Mouse (Mus musculus) midbrain, embryonic 12.5 days (tissue): ENCODE measurements at regions not wholly inside any gene's neighbourhood (a gene's known extent, or its start where the extent isn't known, plus 50 kb on each side); places are given as distances from the start of the nearest gene placed in this dataset.

Experiments
- ATAC-seq: fragments of 200-750 bp; cut with Nextera tagmentation; 2 replicates; pipeline ENCODE4 v1.8.0; 2017; ENCODE audit warnings: low read depth, moderate TSS enrichment, moderate library complexity; ENCODE audit not compliant: low FRiP score
- H3K27ac ChIP-seq: fragments of 300-500 bp; sonication (generic); replicated peaks from 2 replicates; pipeline ENCODE4 v1.5.1; 2016; ENCODE audit warnings: mild to moderate bottlenecking
- H3K27me3 ChIP-seq: fragments of 300-500 bp; sonication (generic); 2 replicates; pipeline ENCODE4 v1.6.1; 2016; ENCODE audit warnings: mild to moderate bottlenecking
- H3K36me3 ChIP-seq: fragments of 300-500 bp; sonication (generic); 2 replicates; pipeline ENCODE4 v1.6.1; 2016
- H3K4me1 ChIP-seq: fragments of 300-500 bp; sonication (generic); 2 replicates; pipeline ENCODE4 v1.6.1; 2016
- H3K4me2 ChIP-seq: fragments of 300-500 bp; sonication (generic); replicated peaks from 2 replicates; pipeline ENCODE4 v1.6.1; 2016; ENCODE audit warnings: mild to moderate bottlenecking, moderate library complexity
- H3K4me3 ChIP-seq: fragments of 300-500 bp; sonication (generic); 2 replicates; pipeline ENCODE4 v1.5.1; 2016; ENCODE audit warnings: mild to moderate bottlenecking
- H3K9ac ChIP-seq: fragments of 300-500 bp; sonication (generic); replicated peaks from 2 replicates; pipeline ENCODE4 v1.6.1; 2016; ENCODE audit warnings: mild to moderate bottlenecking, moderate library complexity
- H3K9me3 ChIP-seq: fragments of 300-500 bp; sonication (generic); 2 replicates; pipeline ENCODE4 v1.6.1; 2016; ENCODE audit warnings: mild to moderate bottlenecking
- WGBS: fragments of 180-500 bp; shearing (Covaris S2); methylation state at CpG from one replicate; pipeline ENCODE4 v1.1.7; 2016; 5-methylcytosine and 5-hydroxymethylcytosine counted together

- H3K9me3 ChIP-seq: no peaks in the 10 kb centered on the region
- H3K27ac ChIP-seq: no peak overlapping the region
- H3K4me1 ChIP-seq: no peaks in the 10 kb centered on the region
- no peaks in the 10 kb centered on the region for H3K27me3 ChIP-seq
- no peaks in the 10 kb centered on the region for H3K36me3 ChIP-seq
- H3K4me3 ChIP-seq: no peak overlapping the region
- H3K4me2 ChIP-seq: no peak overlapping the region
- no peak overlapping the region for H3K9ac ChIP-seq
- ATAC-seq: no peak
- WGBS: 89% methylated on average over 4 of the region's 4 CpGs
Measured at GRCm38 (mm10) chr17:4319141-4319540, 623.1 kb upstream of the Nox3 start.

- ATAC-seq: no peak
- WGBS: 70% methylated on average over 1 of the region's 1 CpGs
- no peak overlapping the region for H3K27ac ChIP-seq
- no peaks in the 10 kb centered on the region for H3K36me3 ChIP-seq
- H3K4me1 ChIP-seq: peaks cover 3% of the 10 kb centered on the region; the same call in 1 of the 2 replicates
- H3K9me3 ChIP-seq: no peaks in the 10 kb centered on the region
- no peak overlapping the region for H3K4me3 ChIP-seq
- H3K9ac ChIP-seq: no peak overlapping the region
- H3K4me2 ChIP-seq: no peak overlapping the region
- H3K27me3 ChIP-seq: no peaks in the 10 kb centered on the region
Measured at GRCm38 (mm10) chr17:4328810-4329209, 632.7 kb upstream of the Nox3 start.

- Histone ChIP-seq H3K4me2 (no peak overlapping the region), H3K27ac (no peak overlapping the region), H3K4me1 (peaks cover 3% of the 10 kb centered on the region; the same call in 1 of the 2 replicates), H3K27me3 (no peaks in the 10 kb centered on the region), H3K9me3 (no peaks in the 10 kb centered on the region), H3K36me3 (no peaks in the 10 kb centered on the region), H3K4me3 (no peak overlapping the region), H3K9ac (no peak overlapping the region)
- WGBS: 79% methylated on average over 9 of the region's 9 CpGs
- ATAC-seq: no peak
Measured at GRCm38 (mm10) chr17:4331650-4332049, 635.6 kb upstream of the Nox3 start.

- H3K36me3 ChIP-seq: no peaks in the 10 kb centered on the region
- no peaks in the 10 kb centered on the region for H3K9me3 ChIP-seq
- H3K4me1 ChIP-seq: peaks cover 3% of the 10 kb centered on the region; the same call in 1 of the 2 replicates
- WGBS: 92% methylated on average over 4 of the region's 4 CpGs
- H3K9ac ChIP-seq: no peak overlapping the region
- ATAC-seq: no peak
- no peaks in the 10 kb centered on the region for H3K27me3 ChIP-seq
- H3K27ac ChIP-seq: no peak overlapping the region
- H3K4me3 ChIP-seq: no peak overlapping the region
- no peak overlapping the region for H3K4me2 ChIP-seq
Measured at GRCm38 (mm10) chr17:4333091-4333490, 637.0 kb upstream of the Nox3 start.

- no peak for ATAC-seq
- Histone ChIP-seq H3K4me3 (no peak overlapping the region), H3K9ac (no peak overlapping the region), H3K27me3 (no peaks in the 10 kb centered on the region), H3K9me3 (no peaks in the 10 kb centered on the region), H3K27ac (no peak overlapping the region), H3K4me1 (no peaks in the 10 kb centered on the region), H3K36me3 (no peaks in the 10 kb centered on the region), H3K4me2 (no peak overlapping the region)
- WGBS: 74% methylated on average over 1 of the region's 1 CpGs
Measured at GRCm38 (mm10) chr17:4353018-4353417, 641.1 kb upstream of the Arid1b start.

GRCm38 (mm10) chr17:4355506-4356218 lies 638.5 kb upstream of the Arid1b start:
- H3K9me3 ChIP-seq: no peaks in the 10 kb centered on the region
- no peaks in the 10 kb centered on the region for H3K27me3 ChIP-seq
- H3K4me3 ChIP-seq: no peak overlapping the region
- no peaks in the 10 kb centered on the region for H3K36me3 ChIP-seq
- 89% methylated on average over 5 of the region's 5 CpGs for WGBS
- no peak overlapping the region for H3K27ac ChIP-seq
- no peak for ATAC-seq
- no peak overlapping the region for H3K9ac ChIP-seq
- no peak overlapping the region for H3K4me2 ChIP-seq
- H3K4me1 ChIP-seq: no peaks in the 10 kb centered on the region

- Histone ChIP-seq H3K27ac (no peak overlapping the region), H3K9me3 (no peaks in the 10 kb centered on the region), H3K4me2 (no peak overlapping the region), H3K4me3 (no peak overlapping the region), H3K27me3 (no peaks in the 10 kb centered on the region), H3K36me3 (no peaks in the 10 kb centered on the region), H3K4me1 (no peaks in the 10 kb centered on the region), H3K9ac (no peak overlapping the region)
- WGBS: 62% methylated on average over 4 of the region's 4 CpGs
- no peak for ATAC-seq
Measured at GRCm38 (mm10) chr17:4360413-4361320, 633.5 kb upstream of the Arid1b start.

GRCm38 (mm10) chr17:4365811-4366210 lies 628.3 kb upstream of the Arid1b start:
- Histone ChIP-seq H3K4me1 (no peaks in the 10 kb centered on the region), H3K27ac (no peak overlapping the region), H3K9me3 (no peaks in the 10 kb centered on the region), H3K4me3 (no peak overlapping the region), H3K9ac (no peak overlapping the region), H3K27me3 (no peaks in the 10 kb centered on the region), H3K4me2 (no peak overlapping the region), H3K36me3 (no peaks in the 10 kb centered on the region)
- no peak for ATAC-seq

- no peaks in the 10 kb centered on the region for H3K27me3 ChIP-seq
- 91% methylated on average over 1 of the region's 1 CpGs for WGBS
- no peak overlapping the region for H3K4me3 ChIP-seq
- no peaks in the 10 kb centered on the region for H3K9me3 ChIP-seq
- ATAC-seq: no peak
- H3K36me3 ChIP-seq: no peaks in the 10 kb centered on the region
- H3K4me2 ChIP-seq: no peak overlapping the region
- no peak overlapping the region for H3K27ac ChIP-seq
- no peak overlapping the region for H3K9ac ChIP-seq
- no peaks in the 10 kb centered on the region; the same call in 1 of the 2 replicates for H3K4me1 ChIP-seq
Measured at GRCm38 (mm10) chr17:4380449-4380848, 613.7 kb upstream of the Arid1b start.

GRCm38 (mm10) chr17:4380873-4381272 lies 613.3 kb upstream of the Arid1b start:
- Histone ChIP-seq H3K9ac (no peak overlapping the region), H3K4me3 (no peak overlapping the region), H3K27me3 (no peaks in the 10 kb centered on the region), H3K27ac (no peak overlapping the region), H3K9me3 (no peaks in the 10 kb centered on the region), H3K36me3 (no peaks in the 10 kb centered on the region), H3K4me1 (no peaks in the 10 kb centered on the region; the same call in 1 of the 2 replicates), H3K4me2 (no peak overlapping the region)
- ATAC-seq: no peak

GRCm38 (mm10) chr17:4381896-4382685 lies 612.0 kb upstream of the Arid1b start:
- H3K27ac ChIP-seq: no peak overlapping the region
- 80% methylated on average over 13 of the region's 13 CpGs for WGBS
- no peaks in the 10 kb centered on the region for H3K9me3 ChIP-seq
- no peak overlapping the region for H3K4me3 ChIP-seq
- no peak for ATAC-seq
- no peak overlapping the region for H3K4me2 ChIP-seq
- H3K9ac ChIP-seq: no peak overlapping the region
- no peaks in the 10 kb centered on the region; the same call in 1 of the 2 replicates for H3K4me1 ChIP-seq
- no peaks in the 10 kb centered on the region for H3K36me3 ChIP-seq
- no peaks in the 10 kb centered on the region for H3K27me3 ChIP-seq

GRCm38 (mm10) chr17:4382716-4383115 lies 611.4 kb upstream of the Arid1b start:
- H3K27me3 ChIP-seq: no peaks in the 10 kb centered on the region
- H3K4me2 ChIP-seq: no peak overlapping the region
- no peak overlapping the region for H3K27ac ChIP-seq
- ATAC-seq: no peak
- no peak overlapping the region for H3K4me3 ChIP-seq
- no peak overlapping the region for H3K9ac ChIP-seq
- no peaks in the 10 kb centered on the region for H3K9me3 ChIP-seq
- H3K4me1 ChIP-seq: no peaks in the 10 kb centered on the region; the same call in 1 of the 2 replicates
- H3K36me3 ChIP-seq: no peaks in the 10 kb centered on the region
